Mouse (Mus musculus): ENCODE data around the gene Brd4. TPM values are rescaled to one million over a fixed set of nuclear protein-coding genes. Genes with fewer than 3 reads are reported as not detected.
A peak's percentile ranks its signal among the peaks of the same experiment; 100 is the strongest.

The Brd4 gene
- polyA plus RNA-seq, 1 experiment: 85.6 TPM

DNA sequence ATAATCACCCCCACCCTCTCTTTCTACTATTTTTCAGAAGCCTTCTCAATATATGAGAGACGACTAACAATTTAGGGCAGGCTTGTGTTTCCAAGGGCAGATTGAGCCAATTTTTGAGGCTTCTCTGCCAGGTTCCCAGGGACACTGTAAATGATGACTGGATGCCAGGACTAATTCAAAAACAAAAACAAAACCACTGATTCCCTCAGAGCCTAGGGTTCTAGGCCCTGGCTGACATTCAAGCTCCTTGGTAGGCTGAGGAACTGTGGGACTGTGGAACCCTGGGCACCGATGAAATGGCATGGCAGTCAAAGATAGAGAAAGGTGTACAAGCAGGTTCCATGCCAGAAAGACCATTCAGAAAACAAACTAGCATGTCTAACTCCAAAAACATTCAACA is 31.3 kb downstream of the Brd4 start:
- TF ChIP-seq CTCF (IDR thresholded peaks at IDR 0.05; ENCODE audit: borderline replicate concordance, extremely low read depth, insufficient read depth, insufficient read length) (no peak), POLR2A (IDR thresholded peaks at IDR 0.05; ENCODE audit: borderline replicate concordance, extremely low read depth, insufficient read depth, insufficient read length, poor library complexity, severe bottlenecking) (no peak)
- DNase-seq (ENCODE audit: low read depth): peak; percentile 9

DNA sequence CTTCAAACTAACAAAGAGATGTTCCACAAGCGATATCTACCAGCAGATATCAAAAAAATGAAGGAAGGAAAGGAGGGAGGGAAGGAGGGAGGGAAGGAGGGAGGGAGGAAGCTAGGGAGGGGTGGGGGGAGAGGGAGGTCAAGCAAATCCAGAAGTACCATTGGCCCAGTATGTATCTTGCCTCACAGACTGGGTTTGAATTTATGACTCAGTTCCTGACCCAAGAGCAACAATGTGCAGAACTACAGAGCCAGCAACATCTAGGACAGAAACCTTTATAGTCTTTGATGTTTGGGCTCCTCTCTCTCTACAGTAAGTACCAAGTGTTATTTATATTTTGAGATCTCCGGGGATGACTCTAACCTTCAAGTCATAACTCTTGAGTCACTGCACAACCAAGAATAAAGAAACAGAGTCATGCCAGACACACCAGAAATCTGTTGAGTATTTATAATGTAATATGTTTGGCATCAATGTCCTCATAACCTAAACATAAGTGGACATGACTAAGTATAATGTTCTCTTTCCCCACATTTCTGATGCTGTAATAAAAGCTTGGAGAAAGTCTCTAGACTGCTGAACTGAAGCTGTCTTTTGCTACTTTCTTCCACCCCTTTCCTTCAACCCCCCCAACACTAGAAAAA is 32.6 kb downstream of the Brd4 start:
- no peak for DNase-seq (ENCODE audit: low read depth)
- TF ChIP-seq POLR2A (IDR thresholded peaks at IDR 0.05; ENCODE audit: borderline replicate concordance, extremely low read depth, insufficient read depth, insufficient read length, poor library complexity, severe bottlenecking): no peak
- TF ChIP-seq CTCF (IDR thresholded peaks at IDR 0.05; ENCODE audit: borderline replicate concordance, extremely low read depth, insufficient read depth, insufficient read length): no peak

DNA sequence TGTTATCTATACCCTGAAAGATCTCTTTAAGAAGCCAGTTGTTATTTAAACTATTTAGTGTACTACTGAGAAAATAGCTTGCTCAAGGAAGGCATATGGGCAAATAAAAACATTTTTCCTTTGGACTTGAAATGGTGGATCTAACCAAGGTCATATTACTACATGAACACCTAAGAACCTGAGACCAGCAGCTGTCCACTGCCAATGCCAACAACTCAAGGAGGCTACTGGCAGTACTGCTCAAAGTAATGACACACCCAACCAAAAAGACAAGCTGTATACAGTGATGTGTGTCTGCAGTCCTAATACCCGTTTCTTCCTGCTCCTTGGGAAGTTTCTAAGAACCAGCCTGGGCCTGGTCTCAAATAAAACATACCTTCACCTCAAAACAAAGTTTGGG is 34.5 kb downstream of the Brd4 start:
- DNase-seq (ENCODE audit: low read depth): no peak
- TF ChIP-seq POLR2A (IDR thresholded peaks at IDR 0.05; ENCODE audit: borderline replicate concordance, extremely low read depth, insufficient read depth, insufficient read length, poor library complexity, severe bottlenecking): no peak
- TF ChIP-seq CTCF (IDR thresholded peaks at IDR 0.05; ENCODE audit: borderline replicate concordance, extremely low read depth, insufficient read depth, insufficient read length): no peak

DNA sequence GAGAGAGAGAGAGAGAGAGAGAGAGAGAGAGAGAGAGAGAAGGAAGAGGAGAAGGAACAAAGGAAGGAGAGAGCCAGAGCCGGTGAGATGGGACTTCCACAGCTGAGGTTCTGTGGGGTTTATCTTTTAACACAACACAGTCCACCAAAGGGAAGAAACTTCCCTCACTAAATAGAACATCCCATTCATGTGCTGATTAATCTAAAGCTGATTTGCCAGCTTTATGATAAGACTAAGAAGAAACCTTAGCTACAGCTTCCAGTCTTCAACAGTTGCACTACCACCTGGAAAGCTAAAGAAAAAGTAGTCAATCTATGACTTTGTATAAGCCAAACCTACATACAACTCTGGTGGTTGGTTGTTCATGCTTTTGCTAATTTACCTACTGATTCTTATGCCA is 36.3 kb downstream of the Brd4 start:
- no peak for DNase-seq (ENCODE audit: low read depth)
- TF ChIP-seq CTCF (IDR thresholded peaks at IDR 0.05; ENCODE audit: borderline replicate concordance, extremely low read depth, insufficient read depth, insufficient read length) (no peak), POLR2A (IDR thresholded peaks at IDR 0.05; ENCODE audit: borderline replicate concordance, extremely low read depth, insufficient read depth, insufficient read length, poor library complexity, severe bottlenecking) (no peak)

GRCm38 (mm10) chr17:32247616-32248015 is 36.9 kb downstream of the Brd4 start:
- TF ChIP-seq POLR2A (IDR thresholded peaks at IDR 0.05; ENCODE audit: borderline replicate concordance, extremely low read depth, insufficient read depth, insufficient read length, poor library complexity, severe bottlenecking): no peak
- TF ChIP-seq CTCF (IDR thresholded peaks at IDR 0.05; ENCODE audit: borderline replicate concordance, extremely low read depth, insufficient read depth, insufficient read length): no peak
- no peak for DNase-seq (ENCODE audit: low read depth)

- no peak for DNase-seq (ENCODE audit: low read depth)
- TF ChIP-seq POLR2A (IDR thresholded peaks at IDR 0.05; ENCODE audit: borderline replicate concordance, extremely low read depth, insufficient read depth, insufficient read length, poor library complexity, severe bottlenecking): no peak
- no peak for TF ChIP-seq CTCF (IDR thresholded peaks at IDR 0.05; ENCODE audit: borderline replicate concordance, extremely low read depth, insufficient read depth, insufficient read length)
Measured at GRCm38 (mm10) chr17:32246117-32246516, 38.4 kb downstream of the Brd4 start.

DNA sequence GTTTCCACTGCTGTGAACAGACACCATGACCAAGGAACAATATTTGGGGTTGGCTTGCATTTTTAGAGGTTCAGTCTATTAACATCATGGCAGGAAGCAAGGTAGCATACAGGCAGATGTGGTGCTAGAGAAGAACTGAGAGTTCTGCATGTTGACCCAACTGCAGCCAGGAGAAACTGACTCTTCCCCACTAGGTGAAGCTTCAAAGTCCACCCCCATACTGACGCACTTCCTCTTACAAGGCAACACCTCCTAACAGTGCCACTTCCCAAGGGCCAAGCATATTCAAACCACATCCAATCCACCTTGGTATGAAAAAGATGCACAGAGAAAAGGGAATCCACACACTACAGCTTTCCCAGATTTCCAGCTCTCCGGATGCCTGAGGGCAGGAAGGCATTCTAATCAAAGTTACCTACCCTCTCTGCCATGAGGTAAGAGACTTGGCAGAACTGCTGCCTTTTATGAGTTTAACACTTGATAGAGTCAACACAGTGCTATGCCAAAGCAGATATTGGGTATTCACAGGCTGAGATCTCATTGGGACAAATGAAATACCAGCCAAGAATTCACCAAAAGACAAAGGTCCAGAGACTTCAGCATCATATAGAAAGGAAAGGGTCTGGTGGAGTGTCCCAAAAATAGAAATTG is 43.5 kb downstream of the Brd4 start:
- no peak for TF ChIP-seq CTCF (IDR thresholded peaks at IDR 0.05; ENCODE audit: borderline replicate concordance, extremely low read depth, insufficient read depth, insufficient read length)
- no peak for TF ChIP-seq POLR2A (IDR thresholded peaks at IDR 0.05; ENCODE audit: borderline replicate concordance, extremely low read depth, insufficient read depth, insufficient read length, poor library complexity, severe bottlenecking)
- DNase-seq (ENCODE audit: low read depth): no peak

DNA sequence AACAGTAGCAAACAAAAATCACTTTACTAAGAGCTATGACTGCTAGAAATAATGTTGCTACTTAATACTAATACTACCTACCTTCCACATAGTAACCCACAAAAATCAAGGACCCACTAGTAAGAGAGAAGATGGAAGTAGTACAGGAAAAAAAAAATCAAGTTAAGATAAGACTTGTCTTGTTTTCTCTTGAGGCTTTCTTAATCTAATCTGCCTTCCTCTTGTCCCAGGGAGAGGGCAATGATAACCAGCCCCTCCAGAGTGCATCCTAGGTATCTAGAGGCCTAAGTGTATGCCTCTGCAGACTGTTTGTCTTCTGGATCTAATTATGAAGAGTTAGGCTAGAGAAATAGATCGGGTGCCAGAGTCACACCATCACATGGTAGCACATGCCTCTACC is 45.9 kb downstream of the Brd4 start:
- DNase-seq (ENCODE audit: low read depth): no peak
- TF ChIP-seq CTCF (IDR thresholded peaks at IDR 0.05; ENCODE audit: borderline replicate concordance, extremely low read depth, insufficient read depth, insufficient read length): no peak
- TF ChIP-seq POLR2A (IDR thresholded peaks at IDR 0.05; ENCODE audit: borderline replicate concordance, extremely low read depth, insufficient read depth, insufficient read length, poor library complexity, severe bottlenecking): no peak

DNA sequence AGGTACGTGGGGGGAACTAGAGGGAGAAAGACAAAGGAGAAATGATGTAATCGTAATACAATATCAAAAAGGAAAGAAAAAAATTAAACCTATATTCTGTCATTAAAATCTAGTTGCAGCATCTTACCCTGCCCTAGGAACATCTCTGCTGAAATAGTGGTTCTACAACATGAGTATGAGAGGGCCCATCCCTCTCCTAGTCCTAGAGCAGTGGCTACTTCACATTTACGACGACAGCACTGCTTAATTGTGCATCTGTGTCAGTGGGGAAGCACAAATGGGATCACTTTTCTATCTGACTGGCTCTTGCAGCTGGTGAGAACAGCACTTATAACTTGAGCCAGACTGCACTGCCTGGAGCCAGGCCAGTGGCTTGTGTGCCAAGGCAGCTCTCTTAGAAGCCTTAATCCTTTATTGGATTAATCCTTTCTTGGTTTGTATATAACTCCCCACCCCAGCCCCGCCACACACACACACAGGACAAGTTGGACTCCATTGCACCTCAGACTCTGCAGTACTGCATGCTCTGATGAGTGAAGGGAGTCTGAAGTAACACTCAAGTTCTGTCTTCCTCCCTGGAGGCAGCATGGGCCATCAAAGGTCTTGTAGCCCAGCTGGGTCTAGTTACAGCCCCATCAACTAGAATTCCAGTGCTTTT is 48.9 kb downstream of the Brd4 start:
- TF ChIP-seq CTCF (IDR thresholded peaks at IDR 0.05; ENCODE audit: borderline replicate concordance, extremely low read depth, insufficient read depth, insufficient read length) (no peak), POLR2A (IDR thresholded peaks at IDR 0.05; ENCODE audit: borderline replicate concordance, extremely low read depth, insufficient read depth, insufficient read length, poor library complexity, severe bottlenecking) (no peak)
- peak; percentile 96 for DNase-seq (ENCODE audit: low read depth)

- no peak for TF ChIP-seq POLR2A (IDR thresholded peaks at IDR 0.05; ENCODE audit: borderline replicate concordance, extremely low read depth, insufficient read depth, insufficient read length, poor library complexity, severe bottlenecking)
- TF ChIP-seq CTCF (IDR thresholded peaks at IDR 0.05; ENCODE audit: borderline replicate concordance, extremely low read depth, insufficient read depth, insufficient read length): no peak
- peak; percentile 62 for DNase-seq (ENCODE audit: low read depth)
Measured at GRCm38 (mm10) chr17:32233174-32233573, 51.3 kb downstream of the Brd4 start.

DNA sequence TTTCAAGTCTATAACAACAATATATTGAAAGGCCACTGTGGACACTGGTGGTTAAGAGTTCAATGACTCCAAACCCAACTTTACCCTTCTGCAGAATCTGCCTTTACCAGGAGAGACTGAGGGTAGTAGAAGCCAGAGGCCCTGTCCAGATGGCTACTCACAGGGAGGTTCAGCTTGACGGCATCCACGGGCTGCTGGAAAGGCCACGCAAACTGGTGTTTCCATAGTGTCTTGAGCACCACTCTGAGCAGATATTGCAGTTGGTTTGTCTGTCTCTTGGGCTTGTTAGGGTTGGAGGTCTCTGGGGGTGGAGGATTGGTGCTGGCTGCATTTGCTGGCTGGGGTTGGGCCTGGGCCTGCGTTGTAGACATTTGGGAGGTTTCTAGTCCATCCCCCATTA is 55.3 kb downstream of the Brd4 start:
- TF ChIP-seq POLR2A (IDR thresholded peaks at IDR 0.05; ENCODE audit: borderline replicate concordance, extremely low read depth, insufficient read depth, insufficient read length, poor library complexity, severe bottlenecking): no peak
- no peak for TF ChIP-seq CTCF (IDR thresholded peaks at IDR 0.05; ENCODE audit: borderline replicate concordance, extremely low read depth, insufficient read depth, insufficient read length)
- no peak for DNase-seq (ENCODE audit: low read depth)

Data from brain, embryonic 14.5 days (tissue).